Mouse (Mus musculus) kidney, adult 2 months (tissue): Measurements from ENCODE around the gene Wfikkn1. TPM values are rescaled to one million over a fixed set of nuclear protein-coding genes. Genes with fewer than 3 reads are reported as not detected.

Experiments
- DNase-seq: peaks from one replicate; pipeline ENCODE4 v3.0.0; 2021
- H3K27ac ChIP-seq: fragments of 200-500 bp; 2 replicates; pipeline ENCODE4 v1.5.1; 2012; ENCODE audit warnings: low read depth, low read length, control low read depth, inconsistent platforms; ENCODE audit not compliant: insufficient read depth
- H3K27me3 ChIP-seq: fragments of 200-500 bp; replicated peaks from 2 replicates; pipeline ENCODE4 v1.6.1; 2012; ENCODE audit warnings: mild to moderate bottlenecking, moderate library complexity, low read length, inconsistent platforms; ENCODE audit not compliant: control insufficient read depth, insufficient read depth
- H3K36me3 ChIP-seq: fragments of 200-500 bp; 2 replicates; pipeline ENCODE4 v1.6.1; 2012; ENCODE audit warnings: mild to moderate bottlenecking, moderate library complexity, low read length, inconsistent platforms; ENCODE audit not compliant: control insufficient read depth, insufficient read depth
- H3K4me1 ChIP-seq: fragments of 200-500 bp; 2 replicates; pipeline ENCODE4 v1.6.1; 2011; ENCODE audit warnings: low read length; ENCODE audit not compliant: control insufficient read depth, insufficient read depth
- H3K4me3 ChIP-seq: fragments of 200-500 bp; 2 replicates; pipeline ENCODE4 v1.5.1; 2011; ENCODE audit warnings: mild to moderate bottlenecking, low read depth, low read length, control low read depth; ENCODE audit not compliant: insufficient read depth
- CTCF ChIP-seq: fragments of 200-500 bp; conservative IDR thresholded peaks from 2 replicates; pipeline ENCODE4 v1.5.1; 2011; ENCODE audit warnings: low read depth, mild to moderate bottlenecking, control low read depth, low read length, moderate library complexity, mixed read lengths; ENCODE audit not compliant: insufficient read depth, insufficient read length
- POLR2A ChIP-seq: fragments of 200-500 bp; IDR thresholded peaks from one replicate; pipeline ENCODE4 v1.6.1; 2011; ENCODE audit warnings: low read depth, low read length, control low read depth
- WGBS: fragments of 180-500 bp; shearing (Covaris S2); methylation state at CpG from one replicate; pipeline ENCODE4 v1.1.7; 2018; 5-methylcytosine and 5-hydroxymethylcytosine counted together
- polyA plus RNA-seq: library from polyadenylated mRNA; depleted of rRNA; stranded (reverse); fragments of >200 nt; gene quantifications from 2 replicates; pipeline ENCODE4 v1.2.3, GENCODE M21; 2012

Wfikkn1 gene
- polyA plus RNA-seq, 1 experiment = 0.31 TPM

- under 1% methylated on average over 24 of the region's 24 CpGs for WGBS
- Histone ChIP-seq H3K27me3 (no peaks in the 10 kb centered on the region), H3K27ac (peak within 1 kb of the TSS; percentile 88), H3K4me3 (peak within 1 kb of the TSS; percentile 87), H3K36me3 (no peaks in the 10 kb centered on the region), H3K4me1 (peaks cover 18% of the 10 kb centered on the region; the same call in 1 of the 2 replicates)
- peak; percentile 94 for DNase-seq
- TF ChIP-seq CTCF (no peak), POLR2A (peak; percentile 78)
Observed at GRCm38 (mm10) chr17:25868601-25869191, 12.0 kb downstream of the Wfikkn1 start, which contains the start of gene Mcrip2. TSS of gene Mcrip2 (minus strand) at chr17:25868764.

- Histone ChIP-seq H3K4me1 (peaks cover 18% of the 10 kb centered on the region; the same call in 1 of the 2 replicates), H3K27ac (peak overlapping the region; percentile 88), H3K36me3 (no peaks in the 10 kb centered on the region), H3K4me3 (peak overlapping the region; percentile 87), H3K27me3 (no peaks in the 10 kb centered on the region)
- DNase-seq = peak; percentile 86
- WGBS = under 1% methylated on average over 42 of the region's 42 CpGs
- TF ChIP-seq CTCF (no peak), POLR2A (no peak)
Observed at GRCm38 (mm10) chr17:25867836-25868600, 12.6 kb downstream of the Wfikkn1 start.

GRCm38 (mm10) chr17:25867509-25867835 lies 13.2 kb downstream of the Wfikkn1 start:
- 8% methylated on average over 7 of the region's 7 CpGs for WGBS

GRCm38 (mm10) chr17:25866172-25866571 lies 14.5 kb downstream of the Wfikkn1 start:
- Histone ChIP-seq H3K4me3 (peak overlapping the region; percentile 13), H3K4me1 (peaks cover 10% of the 10 kb centered on the region; the same call in 1 of the 2 replicates), H3K27ac (peak overlapping the region; percentile 67), H3K36me3 (no peaks in the 10 kb centered on the region), H3K27me3 (no peaks in the 10 kb centered on the region)
- WGBS = 79% methylated on average over 3 of the region's 3 CpGs
- no peak for TF ChIP-seq CTCF
- no peak for TF ChIP-seq POLR2A
- DNase-seq = peak; percentile 77

More at GRCm38 (mm10) chr17:25867509-25867835, 13.2 kb downstream of the Wfikkn1 start:
- peak overlapping the region; percentile 88 for H3K27ac ChIP-seq
- H3K4me1 ChIP-seq = peaks cover 18% of the 10 kb centered on the region; the same call in 1 of the 2 replicates
- no peak for DNase-seq
- H3K36me3 ChIP-seq = no peaks in the 10 kb centered on the region
- no peaks in the 10 kb centered on the region for H3K27me3 ChIP-seq
- peak overlapping the region; percentile 87 for H3K4me3 ChIP-seq
- no peak for TF ChIP-seq POLR2A
- TF ChIP-seq CTCF = no peak

GRCm38 (mm10) chr17:25865288-25865687 lies 15.4 kb downstream of the Wfikkn1 start:
- H3K36me3 ChIP-seq = no peaks in the 10 kb centered on the region
- no peaks in the 10 kb centered on the region for H3K27me3 ChIP-seq
- TF ChIP-seq POLR2A (no peak), CTCF (no peak)
- H3K4me3 ChIP-seq = peak overlapping the region; percentile 5; the same call in 1 of the 2 replicates
- 73% methylated on average over 11 of the region's 11 CpGs for WGBS
- peaks cover 15% of the 10 kb centered on the region; the same call in 1 of the 2 replicates for H3K4me1 ChIP-seq
- peak overlapping the region; percentile 67 for H3K27ac ChIP-seq
- peak; percentile 28 for DNase-seq

- H3K27ac ChIP-seq = peak overlapping the region; percentile 14; the same call in 1 of the 2 replicates
- peak; percentile 68 for DNase-seq
- peaks cover 15% of the 10 kb centered on the region; the same call in 1 of the 2 replicates for H3K4me1 ChIP-seq
- H3K27me3 ChIP-seq = no peaks in the 10 kb centered on the region
- H3K4me3 ChIP-seq = no peak overlapping the region
- no peaks in the 10 kb centered on the region for H3K36me3 ChIP-seq
- no peak for TF ChIP-seq POLR2A
- no peak for TF ChIP-seq CTCF
- 56% methylated on average over 14 of the region's 14 CpGs for WGBS
Observed at GRCm38 (mm10) chr17:25864311-25864710, 16.3 kb downstream of the Wfikkn1 start.

- H3K27me3 ChIP-seq = no peaks in the 10 kb centered on the region
- peaks cover 11% of the 10 kb centered on the region; the same call in 1 of the 2 replicates for H3K4me1 ChIP-seq
- no peak overlapping the region for H3K4me3 ChIP-seq
- TF ChIP-seq POLR2A (no peak), CTCF (peak; percentile 38)
- WGBS = 60% methylated on average over 6 of the region's 6 CpGs
- no peaks in the 10 kb centered on the region for H3K36me3 ChIP-seq
- H3K27ac ChIP-seq = peak overlapping the region; percentile 20; the same call in 1 of the 2 replicates
- peak; percentile 79 for DNase-seq
Observed at GRCm38 (mm10) chr17:25863681-25864080, 17.0 kb downstream of the Wfikkn1 start.
